Mouse (Mus musculus): ENCODE measurements at regions not wholly inside any gene's neighbourhood (a gene's known extent, or its start where the extent isn't known, plus 50 kb on each side); places are given as distances from the start of the nearest gene placed in this dataset.

GRCm38 (mm10) chr15:57545141-57545540 lies 67.7 kb upstream of the Slc22a22 start:
- Histone ChIP-seq H3K4me3 (replicated peaks; ENCODE audit: low read length) (no peak overlapping the region), H3K36me3 (ENCODE audit: control insufficient read depth, insufficient read depth, low read length) (no peaks in the 10 kb centered on the region), H3K27me3 (ENCODE audit: control insufficient read depth, insufficient read depth, low read length) (no peaks in the 10 kb centered on the region), H3K9me3 (ENCODE audit: control insufficient read depth, low read length) (no peaks in the 10 kb centered on the region), H3K9ac (ENCODE audit: low read depth, low read length, severe bottlenecking) (no peak overlapping the region), H3K4me2 (replicated peaks; ENCODE audit: low read depth, low read length, severe bottlenecking) (no peak overlapping the region), H3K4me1 (ENCODE audit: control insufficient read depth, insufficient read depth, low read length) (no peaks in the 10 kb centered on the region), H3K27ac (replicated peaks; ENCODE audit: low read depth, low read length) (no peak overlapping the region)
- TF ChIP-seq POLR2A (IDR thresholded peaks at IDR 0.05; ENCODE audit: borderline replicate concordance, extremely low read depth, insufficient read depth, insufficient read length) = no peak
- DNase-seq (ENCODE audit: low spot score) = no peak
- ATAC-seq (ENCODE audit: low FRiP score, low read depth) = no peak
- 56% methylated on average over 4 of the region's 4 CpGs for WGBS

GRCm38 (mm10) chr15:57543985-57544384 lies 66.6 kb upstream of the Slc22a22 start:
- ATAC-seq (ENCODE audit: low FRiP score, low read depth) (no peak), DNase-seq (ENCODE audit: low spot score) (no peak)
- H3K9me3 ChIP-seq (ENCODE audit: control insufficient read depth, low read length) = no peaks in the 10 kb centered on the region
- no peaks in the 10 kb centered on the region for H3K4me1 ChIP-seq (ENCODE audit: control insufficient read depth, insufficient read depth, low read length)
- H3K36me3 ChIP-seq (ENCODE audit: control insufficient read depth, insufficient read depth, low read length) = no peaks in the 10 kb centered on the region
- no peak overlapping the region for H3K27ac ChIP-seq (replicated peaks; ENCODE audit: low read depth, low read length)
- no peak overlapping the region for H3K4me2 ChIP-seq (replicated peaks; ENCODE audit: low read depth, low read length, severe bottlenecking)
- no peaks in the 10 kb centered on the region for H3K27me3 ChIP-seq (ENCODE audit: control insufficient read depth, insufficient read depth, low read length)
- WGBS = 80% methylated on average over 3 of the region's 3 CpGs
- no peak overlapping the region for H3K4me3 ChIP-seq (replicated peaks; ENCODE audit: low read length)
- H3K9ac ChIP-seq (ENCODE audit: low read depth, low read length, severe bottlenecking) = no peak overlapping the region
- TF ChIP-seq POLR2A (IDR thresholded peaks at IDR 0.05; ENCODE audit: borderline replicate concordance, extremely low read depth, insufficient read depth, insufficient read length) = no peak

- ATAC-seq (ENCODE audit: low FRiP score, low read depth) = no peak
- TF ChIP-seq POLR2A (IDR thresholded peaks at IDR 0.05; ENCODE audit: borderline replicate concordance, extremely low read depth, insufficient read depth, insufficient read length) = no peak
- DNase-seq (ENCODE audit: low spot score) = peak; percentile 45
- H3K9ac ChIP-seq (ENCODE audit: low read depth, low read length, severe bottlenecking) = no peak overlapping the region
- H3K27ac ChIP-seq (replicated peaks; ENCODE audit: low read depth, low read length) = no peak overlapping the region
- WGBS = 25% methylated on average over 3 of the region's 3 CpGs
- H3K4me3 ChIP-seq (replicated peaks; ENCODE audit: low read length) = no peak overlapping the region
- H3K27me3 ChIP-seq (ENCODE audit: control insufficient read depth, insufficient read depth, low read length) = no peaks in the 10 kb centered on the region
- H3K4me2 ChIP-seq (replicated peaks; ENCODE audit: low read depth, low read length, severe bottlenecking) = no peak overlapping the region
- H3K4me1 ChIP-seq (ENCODE audit: control insufficient read depth, insufficient read depth, low read length) = no peaks in the 10 kb centered on the region
- H3K36me3 ChIP-seq (ENCODE audit: control insufficient read depth, insufficient read depth, low read length) = no peaks in the 10 kb centered on the region
- no peaks in the 10 kb centered on the region for H3K9me3 ChIP-seq (ENCODE audit: control insufficient read depth, low read length)
Observed at GRCm38 (mm10) chr15:57542630-57543029, 65.2 kb upstream of the Slc22a22 start.

GRCm38 (mm10) chr15:57535514-57535913 lies 58.1 kb upstream of the Slc22a22 start:
- 69% methylated on average over 2 of the region's 2 CpGs for WGBS

More at GRCm38 (mm10) chr15:57535514-57535913, 58.1 kb upstream of the Slc22a22 start:
- no peak overlapping the region for H3K4me3 ChIP-seq (replicated peaks; ENCODE audit: low read length)
- DNase-seq (ENCODE audit: low spot score) = no peak
- H3K9me3 ChIP-seq (ENCODE audit: control insufficient read depth, low read length) = no peaks in the 10 kb centered on the region
- H3K27me3 ChIP-seq (ENCODE audit: control insufficient read depth, insufficient read depth, low read length) = no peaks in the 10 kb centered on the region
- no peak for ATAC-seq (ENCODE audit: low FRiP score, low read depth)
- H3K27ac ChIP-seq (replicated peaks; ENCODE audit: low read depth, low read length) = no peak overlapping the region
- no peak for TF ChIP-seq POLR2A (IDR thresholded peaks at IDR 0.05; ENCODE audit: borderline replicate concordance, extremely low read depth, insufficient read depth, insufficient read length)
- H3K9ac ChIP-seq (ENCODE audit: low read depth, low read length, severe bottlenecking) = no peak overlapping the region
- no peak overlapping the region for H3K4me2 ChIP-seq (replicated peaks; ENCODE audit: low read depth, low read length, severe bottlenecking)
- no peaks in the 10 kb centered on the region for H3K36me3 ChIP-seq (ENCODE audit: control insufficient read depth, insufficient read depth, low read length)
- H3K4me1 ChIP-seq (ENCODE audit: control insufficient read depth, insufficient read depth, low read length) = no peaks in the 10 kb centered on the region; the same call in 1 of the 2 replicates

All from limb, embryonic 14.5 days (tissue).